Mouse (Mus musculus): Measurements from ENCODE around the gene Vamp5. TPM values are rescaled to one million over a fixed set of nuclear protein-coding genes. Genes with fewer than 3 reads are reported as not detected.

Vamp5 gene
- 10 to 100 TPM; 15.6 to 19.2 TPM for total RNA-seq (2023)

GRCm38 (mm10) chr6:72380131-72380770 lies at the start of gene Vamp5:
Gene Vamp5 (minus strand): TSS chr6:72380468.

DNA sequence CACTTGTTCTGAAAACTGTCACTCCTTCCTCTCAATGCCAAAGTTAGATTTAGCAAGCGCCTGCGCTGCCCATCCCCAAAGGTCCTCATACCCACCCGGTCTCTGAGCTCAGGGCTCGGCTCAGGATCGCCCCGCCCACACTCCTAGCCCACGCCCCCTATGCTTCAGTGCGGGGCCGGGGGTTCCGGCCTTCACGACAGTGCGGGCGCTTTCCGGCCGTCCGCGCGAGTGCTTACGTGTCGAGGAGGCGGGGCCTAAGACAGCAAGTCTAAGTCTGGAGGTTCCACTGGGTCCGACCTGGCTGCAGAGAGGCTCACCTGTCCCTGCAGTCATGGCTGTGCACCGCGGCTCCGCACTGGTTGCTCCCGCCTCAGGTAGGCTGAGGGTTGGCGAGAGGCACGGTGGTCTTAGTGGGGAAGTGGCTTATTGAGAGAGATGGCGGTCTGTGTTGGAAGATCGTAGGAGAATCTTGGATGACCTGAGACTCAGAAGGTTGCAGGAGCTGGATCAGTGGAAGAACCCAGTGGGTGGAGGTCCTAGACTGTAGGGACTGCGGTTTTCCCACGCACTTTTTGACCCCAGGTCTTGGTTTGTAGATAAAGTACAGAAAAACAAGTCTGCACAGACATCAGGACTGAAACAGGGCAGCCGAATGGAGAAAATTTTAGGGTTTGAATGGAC lies 33.9 kb upstream of the Vamp5 start, which contains the start of gene Ggcx:
Ggcx (plus strand) TSS at position 233 of the 681 bp plus-strand sequence.

GRCm38 (mm10) chr6:72389941-72390771 lies 9.9 kb upstream of the Vamp5 start, which contains the start of gene Vamp8:
Gene Vamp8 (minus strand): TSS chr6:72390703.

DNA sequence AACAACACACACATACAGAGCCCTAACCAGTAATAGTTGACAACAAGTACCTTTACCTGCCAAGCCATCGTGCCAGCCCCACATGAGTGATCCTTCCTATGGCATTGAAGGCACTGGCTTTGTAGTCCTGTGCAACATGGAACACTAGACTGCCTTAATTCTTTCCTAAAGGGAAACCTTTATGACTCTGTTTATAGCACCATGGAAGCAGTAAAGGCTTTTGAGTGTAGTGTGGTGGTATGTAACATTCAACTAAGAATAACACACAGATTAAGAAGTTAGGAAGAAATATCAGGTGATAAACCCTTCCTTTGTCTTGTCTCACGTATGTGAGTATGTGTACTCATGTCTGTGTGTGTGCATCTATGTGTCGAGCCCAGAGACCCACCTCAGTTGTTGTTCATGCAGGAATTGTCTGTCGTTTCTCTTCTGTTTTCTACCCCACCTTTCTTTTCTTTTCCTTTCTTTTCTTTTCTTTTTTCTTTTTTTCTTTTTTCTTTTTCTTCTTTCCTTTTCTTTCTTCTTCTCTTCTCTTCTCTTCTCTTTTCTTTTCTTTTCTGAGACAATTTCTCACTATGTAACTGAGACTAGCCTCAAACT lies 13.3 kb downstream of the Vamp5 start, which contains the start of gene Rnf181:
Rnf181 (minus strand) TSS at position 113 of the 600 bp plus-strand sequence.

GRCm38 (mm10) chr6:72355066-72355911 lies 25.0 kb downstream of the Vamp5 start, which contains the start of gene Tmem150a:
Gene Tmem150a (plus strand): TSS chr6:72355447.

GRCm38 (mm10) chr6:72347166-72347941 lies 32.9 kb downstream of the Vamp5 start, which contains the start of gene 0610030E20Rik:
Gene 0610030E20Rik (plus strand): TSS chr6:72347317.

DNA sequence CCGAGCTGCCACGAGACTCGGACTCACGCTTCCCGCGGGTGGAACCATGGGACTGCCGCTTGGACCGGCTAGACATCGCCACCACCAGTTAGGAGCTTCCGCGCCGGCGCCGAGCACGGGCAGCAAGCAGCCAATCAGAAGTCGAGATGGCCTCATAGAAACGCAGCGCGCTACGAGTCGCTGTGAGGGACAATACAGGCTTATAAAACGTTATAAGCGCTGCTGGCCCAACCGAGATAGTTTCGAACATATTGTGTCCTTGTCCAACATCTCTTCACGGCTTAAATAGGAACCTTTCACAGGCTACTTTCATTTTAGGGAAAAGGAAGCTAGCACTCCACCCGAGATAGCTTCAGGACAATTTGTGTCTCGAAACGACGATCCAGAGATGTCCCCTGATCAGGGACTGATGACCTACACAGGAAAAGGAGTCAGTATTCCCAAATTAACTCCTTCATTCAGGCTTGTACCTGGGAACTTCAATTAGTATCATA lies 35.1 kb downstream of the Vamp5 start, which contains the start of gene Usp39:
Usp39 (minus strand) TSS at position 111 of the 494 bp plus-strand sequence.

Other genes with a start within 250 kb of the Vamp5 start
- not detected for gene Atoh8, start 144.9 kb downstream of the Vamp5 start, total RNA-seq (2023)
- not detected for gene Sftpb, start 75.9 kb downstream of the Vamp5 start, total RNA-seq (2023)
- 10 to 100 TPM; 43.4 to 45.8 TPM for gene Usp39, start 35.3 kb downstream of the Vamp5 start, total RNA-seq (2023)
- 10 to 100 TPM; 31.7 to 32.4 TPM for gene 0610030E20Rik, start 33.2 kb downstream of the Vamp5 start, total RNA-seq (2023)
- 1 to 10 TPM; 2.0 to 2.6 TPM for gene Tmem150a, start 25.0 kb downstream of the Vamp5 start, total RNA-seq (2023)
- gene Rnf181, start 13.5 kb downstream of the Vamp5 start, total RNA-seq (2023): 10 to 100 TPM; 74.0 to 85.5 TPM
- gene Vamp8, start 10.2 kb upstream of the Vamp5 start, total RNA-seq (2023): 10 to 100 TPM; 59.1 to 77.8 TPM
- 10 to 100 TPM in 1 of 2 experiments, 1 to 10 TPM in 1; 9.6 to 14.7 TPM for gene Ggcx, start 33.8 kb upstream of the Vamp5 start, total RNA-seq (2023)
- 100 to 1,000 TPM; 245 to 265 TPM for gene Mat2a, start 59.1 kb upstream of the Vamp5 start, total RNA-seq (2023)
- gene Sh2d6, start 141.2 kb upstream of the Vamp5 start, total RNA-seq (2023): not detected
- 10 to 100 TPM; 28.8 to 43.3 TPM for gene Capg, start 163.9 kb upstream of the Vamp5 start, total RNA-seq (2023)
- 10 to 100 TPM; 11.1 to 11.3 TPM for gene Elmod3, start 217.9 kb upstream of the Vamp5 start, total RNA-seq (2023)
- gene Retsat, start 218.0 kb upstream of the Vamp5 start, total RNA-seq (2023): 1 to 10 TPM; 8.0 to 8.2 TPM
- gene Tgoln1, start 236.5 kb upstream of the Vamp5 start, total RNA-seq (2023): 100 to 1,000 TPM; 184 to 190 TPM